Mouse (Mus musculus) stomach, postnatal 0 days (tissue): Measurements from ENCODE around the gene Gripap1. TPM values are rescaled to one million over a fixed set of nuclear protein-coding genes. Genes with fewer than 3 reads are reported as not detected.

Source experiments
- ATAC-seq: fragments of 200-750 bp; cut with Nextera tagmentation; 2 replicates; pipeline ENCODE4 v1.8.0; 2017; ENCODE audit not compliant: low FRiP score, low TSS enrichment
- DNase-seq: peaks from one replicate; pipeline ENCODE4 v3.0.0-alpha.2; 2016; ENCODE audit warnings: low spot score
- H3K27ac ChIP-seq: fragments of 300-500 bp; sonication (generic); replicated peaks from 2 replicates; pipeline ENCODE4 v1.5.1; 2014; ENCODE audit warnings: mild to moderate bottlenecking, control low read depth
- H3K27me3 ChIP-seq: fragments of 300-500 bp; sonication (generic); 2 replicates; pipeline ENCODE4 v1.6.1; 2014; ENCODE audit warnings: low read length; ENCODE audit not compliant: control insufficient read depth, insufficient read depth
- H3K36me3 ChIP-seq: fragments of 300-500 bp; sonication (generic); 2 replicates; pipeline ENCODE4 v1.6.1; 2014; ENCODE audit warnings: low read length, mixed read lengths; ENCODE audit not compliant: control insufficient read depth, insufficient read depth
- H3K4me1 ChIP-seq: fragments of 300-500 bp; sonication (generic); replicated peaks from 2 replicates; pipeline ENCODE4 v1.6.1; 2014; ENCODE audit warnings: antibody characterized with exemption; ENCODE audit not compliant: control insufficient read depth, insufficient read depth
- H3K4me2 ChIP-seq: fragments of 300-500 bp; sonication (generic); replicated peaks from 2 replicates; pipeline ENCODE4 v1.6.1; 2014; ENCODE audit warnings: low read depth, mild to moderate bottlenecking, control low read depth, moderate library complexity
- H3K4me3 ChIP-seq: fragments of 300-500 bp; sonication (generic); 2 replicates; pipeline ENCODE4 v1.5.1; 2014; ENCODE audit warnings: low read depth, low read length, control low read depth
- H3K9ac ChIP-seq: fragments of 300-500 bp; sonication (generic); 2 replicates; pipeline ENCODE4 v1.6.1; 2014; ENCODE audit warnings: mild to moderate bottlenecking, low read length, control low read depth, mixed read lengths
- H3K9me3 ChIP-seq: fragments of 300-500 bp; sonication (generic); 2 replicates; pipeline ENCODE4 v1.6.1; 2016; ENCODE audit warnings: low read length; ENCODE audit not compliant: control insufficient read depth
- CTCF ChIP-seq: IDR thresholded peaks from 2 replicates; pipeline ENCODE4 v1.5.1; 2016; ENCODE audit warnings: antibody characterized with exemption, low read depth, mild to moderate bottlenecking, moderate library complexity
- EP300 ChIP-seq: optimal IDR thresholded peaks from 2 replicates; pipeline ENCODE3; 2016; ENCODE audit warnings: antibody characterized with exemption
- WGBS: fragments of 180-500 bp; shearing (Covaris S2); extraction: QIAGEN DNeasy Blood & Tissue Kit; methylation state at CpG from one replicate; pipeline ENCODE4 v1.1.7; 2014; 5-methylcytosine and 5-hydroxymethylcytosine counted together
- microRNA counts: library from miRNA; unstranded; fragments of <30 nt; microRNA quantifications from one replicate; lab custom pipeline; 2015
- microRNA-seq: library from miRNA; unstranded; fragments of <30 nt; microRNA quantifications from one replicate; pipeline ENCODE4, GENCODE M21; 2016
- polyA plus RNA-seq: library from polyadenylated mRNA; unstranded; fragments of >200 nt; fragmentation: Nextera tagmentation; extraction: Ambion mirVana; gene quantifications from 2 replicates; pipeline ENCODE4 v1.2.1, GENCODE M21; 2015

The Gripap1 gene
- polyA plus RNA-seq, 1 experiment from 2014 or later, result 20.0 TPM

GRCm38 (mm10) chrX:7869826-7870225 lies 80.3 kb downstream of the Gripap1 start:
- 57% methylated on average over 3 of the region's 3 CpGs for WGBS
- ATAC-seq (no peak), DNase-seq (no peak)
- H3K36me3 ChIP-seq, result peaks cover 2% of the 10 kb centered on the region; the same call in 1 of the 2 replicates
- TF ChIP-seq EP300 (no peak), CTCF (no peak)
- H3K9me3 ChIP-seq, result no peaks in the 10 kb centered on the region
- H3K4me2 ChIP-seq, result no peak overlapping the region
- no peak overlapping the region for H3K27ac ChIP-seq
- no peak overlapping the region for H3K9ac ChIP-seq
- no peaks in the 10 kb centered on the region for H3K4me1 ChIP-seq
- H3K27me3 ChIP-seq, result no peaks in the 10 kb centered on the region
- no peak overlapping the region for H3K4me3 ChIP-seq

MicroRNA genes within 50 kb of the gene (microRNA counts, 519-probe panel; counts per million panel counts)
- 2,825 counts per million, percentile 7 among the panel's probes with 10 or more counts for microRNA mmu-miR-1198 (lab: Ali Mortazavi, UCI)

Small RNAs within 50 kb of the gene (microRNA-seq; reads per million reads assigned to microRNA genes)
- 12.9 reads per million, percentile 20 among the genes with 10 or more reads in this experiment for gene Mir1198

Other genes with a start within 250 kb of the Gripap1 start
- not detected in 2 replicates for gene Foxp3, start 216.1 kb upstream of the Gripap1 start, polyA plus RNA-seq
- gene Ppp1r3f, start 215.5 kb upstream of the Gripap1 start, polyA plus RNA-seq, result 0.79 and 1.0 TPM in 2 replicates
- 13.8 and 14.0 TPM in 2 replicates for gene Ccdc22, start 184.2 kb upstream of the Gripap1 start, polyA plus RNA-seq
- gene Cacna1f, start 182.7 kb upstream of the Gripap1 start, polyA plus RNA-seq, result not detected in 2 replicates
- 6.5 and 6.8 TPM in 2 replicates for gene Syp, start 151.3 kb upstream of the Gripap1 start, polyA plus RNA-seq
- gene Prickle3, start 132.5 kb upstream of the Gripap1 start, polyA plus RNA-seq, result 8.5 and 9.7 TPM in 2 replicates
- gene Plp2, start 118.4 kb upstream of the Gripap1 start, polyA plus RNA-seq, result 262 and 271 TPM in 2 replicates
- 0.95 and 1.3 TPM in 2 replicates for gene Magix, start 108.5 kb upstream of the Gripap1 start, polyA plus RNA-seq
- 18.0 and 18.5 TPM in 2 replicates for gene Gpkow, start 92.6 kb upstream of the Gripap1 start, polyA plus RNA-seq
- gene Wdr45, start 75.4 kb upstream of the Gripap1 start, polyA plus RNA-seq, result 30.3 and 33.6 TPM in 2 replicates
- gene Gm45208, start 67.5 kb upstream of the Gripap1 start, polyA plus RNA-seq, result not detected in 2 replicates
- gene Praf2, start 61.3 kb upstream of the Gripap1 start, polyA plus RNA-seq, result 23.8 and 26.0 TPM in 2 replicates
- 21.5 and 23.0 TPM in 2 replicates for gene Ccdc120, start 38.9 kb upstream of the Gripap1 start, polyA plus RNA-seq
- 17.3 and 18.2 TPM in 2 replicates for gene Tfe3, start 27.2 kb upstream of the Gripap1 start, polyA plus RNA-seq
- gene Kcnd1, start 32.5 kb downstream of the Gripap1 start, polyA plus RNA-seq, result 0.42 and 0.92 TPM in 2 replicates
- 21.2 and 22.0 TPM in 2 replicates for gene Otud5, start 51.6 kb downstream of the Gripap1 start, polyA plus RNA-seq
- 4.8 and 5.0 TPM in 2 replicates for gene Pim2, start 88.5 kb downstream of the Gripap1 start, polyA plus RNA-seq
- gene Slc35a2, start 94.3 kb downstream of the Gripap1 start, polyA plus RNA-seq, result 28.7 and 32.5 TPM in 2 replicates
- 60.6 and 62.2 TPM in 2 replicates for gene Pqbp1, start 109.5 kb downstream of the Gripap1 start, polyA plus RNA-seq
- 85.6 and 90.5 TPM in 2 replicates for gene Timm17b, start 109.6 kb downstream of the Gripap1 start, polyA plus RNA-seq
- gene Gm10491, start 118.1 kb downstream of the Gripap1 start, polyA plus RNA-seq, result not detected in 2 replicates
- not detected in 2 replicates for gene Gm10490, start 119.8 kb downstream of the Gripap1 start, polyA plus RNA-seq
- 12.0 and 12.2 TPM in 2 replicates for gene Pcsk1n, start 130.1 kb downstream of the Gripap1 start, polyA plus RNA-seq
- gene Eras, start 138.8 kb downstream of the Gripap1 start, polyA plus RNA-seq, result not detected in 2 replicates
- gene Hdac6, start 158.1 kb downstream of the Gripap1 start, polyA plus RNA-seq, result 6.2 and 6.7 TPM in 2 replicates
- 0.07 and 0.28 TPM in 2 replicates for gene Gata1, start 188.3 kb downstream of the Gripap1 start, polyA plus RNA-seq
- gene Glod5, start 228.7 kb downstream of the Gripap1 start, polyA plus RNA-seq, result 6.0 and 7.5 TPM in 2 replicates